Mouse (Mus musculus): ENCODE results near the gene R3hcc1l. TPM values are rescaled to one million over a fixed set of nuclear protein-coding genes. Genes with fewer than 3 reads are reported as not detected.

Gene R3hcc1l
- polyA plus RNA-seq, 1 experiment = not detected

DNA sequence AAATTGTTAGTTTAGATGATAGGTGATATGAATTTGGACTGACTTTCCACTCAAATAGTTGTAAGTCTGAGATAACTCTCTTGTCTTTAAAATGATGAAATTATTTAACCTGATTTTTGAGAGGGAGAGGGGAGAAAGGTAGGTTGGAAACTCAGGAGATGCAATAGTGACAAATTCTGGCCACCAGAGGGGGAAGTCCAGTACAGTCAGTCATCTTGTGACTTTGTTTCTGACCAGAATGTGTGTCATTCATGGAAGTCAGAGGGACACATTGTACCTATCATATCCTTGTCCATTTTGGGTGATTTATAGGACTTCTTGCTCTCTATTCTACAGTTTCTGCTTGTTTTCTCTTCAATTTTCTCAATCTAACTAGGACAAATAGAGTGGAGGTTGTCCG is 19.0 kb downstream of the R3hcc1l start:
- 98% methylated on average over 1 of the region's 1 CpGs for WGBS
- Histone ChIP-seq H3K4me3 (ENCODE audit: insufficient read depth, low read depth, low read length) (no peak overlapping the region), H3K4me1 (ENCODE audit: control insufficient read depth, insufficient read depth, low read length) (peaks cover 2% of the 10 kb centered on the region; the same call in 1 of the 2 replicates), H3K27ac (ENCODE audit: insufficient read depth, low read depth, low read length) (no peak overlapping the region)
- TF ChIP-seq POLR2A (IDR thresholded peaks at IDR 0.05; ENCODE audit: insufficient read depth, low read depth, low read length) (no peak), CTCF (IDR thresholded peaks at IDR 0.05; ENCODE audit: insufficient read depth, low read depth, low read length) (no peak)

DNA sequence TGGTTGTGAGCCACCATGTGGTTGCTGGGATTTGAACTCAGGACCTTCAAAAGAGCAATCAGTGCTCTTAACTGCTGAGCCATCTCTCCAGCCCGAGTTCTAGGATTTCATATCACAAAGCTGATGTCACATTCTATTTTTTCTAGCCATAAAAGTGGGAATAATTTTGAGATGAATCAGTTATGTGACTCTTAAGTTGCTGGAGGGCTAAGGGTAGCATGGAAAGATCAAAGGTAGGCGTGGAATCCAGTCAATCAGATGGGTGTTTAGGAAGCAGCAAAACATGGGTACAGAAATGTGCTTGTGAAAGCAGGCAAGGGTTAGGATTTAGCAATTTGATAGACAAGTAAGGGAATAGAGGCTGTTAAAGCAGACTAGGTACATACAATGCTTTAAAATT is 20.4 kb downstream of the R3hcc1l start:
- no peak for TF ChIP-seq POLR2A (IDR thresholded peaks at IDR 0.05; ENCODE audit: insufficient read depth, low read depth, low read length)
- TF ChIP-seq CTCF (IDR thresholded peaks at IDR 0.05; ENCODE audit: insufficient read depth, low read depth, low read length) = no peak
- H3K27ac ChIP-seq (ENCODE audit: insufficient read depth, low read depth, low read length) = no peak overlapping the region
- peaks cover 2% of the 10 kb centered on the region; the same call in 1 of the 2 replicates for H3K4me1 ChIP-seq (ENCODE audit: control insufficient read depth, insufficient read depth, low read length)
- 91% methylated on average over 2 of the region's 2 CpGs for WGBS
- H3K4me3 ChIP-seq (ENCODE audit: insufficient read depth, low read depth, low read length) = no peak overlapping the region

- TF ChIP-seq CTCF (IDR thresholded peaks at IDR 0.05; ENCODE audit: insufficient read depth, low read depth, low read length) (no peak), POLR2A (IDR thresholded peaks at IDR 0.05; ENCODE audit: insufficient read depth, low read depth, low read length) (no peak)
- peaks cover 2% of the 10 kb centered on the region; the same call in 1 of the 2 replicates for H3K4me1 ChIP-seq (ENCODE audit: control insufficient read depth, insufficient read depth, low read length)
- no peak overlapping the region for H3K4me3 ChIP-seq (ENCODE audit: insufficient read depth, low read depth, low read length)
- H3K27ac ChIP-seq (ENCODE audit: insufficient read depth, low read depth, low read length) = no peak overlapping the region
- WGBS = 80% methylated on average over 7 of the region's 7 CpGs
These were observed 21.0 kb downstream of the R3hcc1l start for GRCm38 (mm10) chr19:42539414-42540189.

DNA sequence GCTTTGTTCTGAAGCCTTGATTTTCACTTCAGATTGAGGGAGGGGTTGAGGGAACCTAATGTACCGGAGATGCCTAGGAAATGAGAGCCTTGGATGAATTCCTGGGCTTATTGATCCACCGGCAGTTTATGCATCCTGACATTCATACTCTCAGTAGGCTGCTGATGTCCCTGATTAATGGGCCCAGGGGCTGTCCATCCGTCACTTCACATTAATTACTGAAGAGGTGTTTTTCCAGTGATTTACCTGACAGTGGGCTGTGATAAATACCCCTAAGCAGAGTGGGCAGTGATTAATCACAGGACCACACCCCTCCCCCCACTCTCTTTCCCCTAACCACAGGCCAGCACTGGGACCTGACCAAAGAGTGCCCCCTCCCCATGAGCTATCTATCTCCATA is 22.1 kb downstream of the R3hcc1l start:
- WGBS = 88% methylated on average over 3 of the region's 3 CpGs
- TF ChIP-seq POLR2A (IDR thresholded peaks at IDR 0.05; ENCODE audit: insufficient read depth, low read depth, low read length) = no peak
- TF ChIP-seq CTCF (IDR thresholded peaks at IDR 0.05; ENCODE audit: insufficient read depth, low read depth, low read length) = no peak

GRCm38 (mm10) chr19:42558701-42559100 is 40.1 kb downstream of the R3hcc1l start:
- no peak overlapping the region for H3K4me3 ChIP-seq (ENCODE audit: insufficient read depth, low read depth, low read length)
- TF ChIP-seq POLR2A (IDR thresholded peaks at IDR 0.05; ENCODE audit: insufficient read depth, low read depth, low read length) = no peak
- no peak for TF ChIP-seq CTCF (IDR thresholded peaks at IDR 0.05; ENCODE audit: insufficient read depth, low read depth, low read length)
- 93% methylated on average over 3 of the region's 3 CpGs for WGBS

More for the DNA sequence above, 22.1 kb downstream of the R3hcc1l start:
- Histone ChIP-seq H3K4me1 (ENCODE audit: control insufficient read depth, insufficient read depth, low read length) (peaks cover 2% of the 10 kb centered on the region; the same call in 1 of the 2 replicates), H3K27ac (ENCODE audit: insufficient read depth, low read depth, low read length) (no peak overlapping the region), H3K4me3 (ENCODE audit: insufficient read depth, low read depth, low read length) (no peak overlapping the region)

DNA sequence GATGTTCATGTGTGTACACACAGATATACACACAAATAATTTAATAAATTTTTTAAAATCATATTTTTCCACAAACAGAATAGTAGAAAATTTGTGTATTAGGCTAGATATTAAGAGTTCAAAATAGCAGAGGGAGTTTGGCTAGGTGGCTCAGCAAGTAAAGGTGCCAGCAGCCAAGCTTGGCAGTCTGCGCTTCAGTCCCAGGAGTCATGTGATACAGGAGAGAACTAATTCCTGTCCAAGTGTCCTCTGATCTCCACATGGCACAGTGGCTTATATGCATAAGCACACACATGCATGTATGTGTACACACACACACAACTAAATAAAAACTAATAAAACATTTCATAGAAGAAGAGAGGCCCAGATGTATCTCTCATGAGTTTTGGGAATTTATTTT is 43.4 kb downstream of the R3hcc1l start:
- no peak for TF ChIP-seq CTCF (IDR thresholded peaks at IDR 0.05; ENCODE audit: insufficient read depth, low read depth, low read length)
- no peak for TF ChIP-seq POLR2A (IDR thresholded peaks at IDR 0.05; ENCODE audit: insufficient read depth, low read depth, low read length)
- WGBS = 91% methylated on average over 1 of the region's 1 CpGs
- H3K4me3 ChIP-seq (ENCODE audit: insufficient read depth, low read depth, low read length) = no peak overlapping the region
- no peak overlapping the region for H3K27ac ChIP-seq (ENCODE audit: insufficient read depth, low read depth, low read length)
- H3K4me1 ChIP-seq (ENCODE audit: control insufficient read depth, insufficient read depth, low read length) = no peaks in the 10 kb centered on the region

More at GRCm38 (mm10) chr19:42558701-42559100, 40.1 kb downstream of the R3hcc1l start:
- H3K27ac ChIP-seq (ENCODE audit: insufficient read depth, low read depth, low read length) = no peak overlapping the region
- no peaks in the 10 kb centered on the region for H3K4me1 ChIP-seq (ENCODE audit: control insufficient read depth, insufficient read depth, low read length)

DNA sequence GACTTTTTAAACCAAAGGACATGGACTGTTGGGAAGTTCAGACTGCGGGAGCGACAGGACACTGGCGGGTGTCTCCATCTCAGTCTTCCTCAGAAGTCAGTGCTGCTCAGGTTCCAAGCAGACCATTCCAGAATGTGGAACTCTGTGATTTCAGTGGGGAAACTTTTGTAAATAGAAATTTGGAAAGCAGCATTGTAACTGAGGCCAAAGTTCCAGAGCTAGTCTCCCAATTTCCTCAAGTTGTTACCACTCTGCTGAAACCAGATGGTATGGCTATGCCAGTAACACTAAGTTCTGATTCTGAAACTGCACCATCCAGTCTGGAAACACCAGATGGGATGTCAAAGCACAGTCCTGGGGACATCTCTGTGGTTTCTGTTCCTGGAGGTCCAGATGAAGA is 44.4 kb downstream of the R3hcc1l start:
- Histone ChIP-seq H3K27ac (ENCODE audit: insufficient read depth, low read depth, low read length) (no peak overlapping the region), H3K4me3 (ENCODE audit: insufficient read depth, low read depth, low read length) (no peak overlapping the region), H3K4me1 (ENCODE audit: control insufficient read depth, insufficient read depth, low read length) (no peaks in the 10 kb centered on the region)
- TF ChIP-seq POLR2A (IDR thresholded peaks at IDR 0.05; ENCODE audit: insufficient read depth, low read depth, low read length) (no peak), CTCF (IDR thresholded peaks at IDR 0.05; ENCODE audit: insufficient read depth, low read depth, low read length) (no peak)
- 96% methylated on average over 3 of the region's 3 CpGs for WGBS

DNA sequence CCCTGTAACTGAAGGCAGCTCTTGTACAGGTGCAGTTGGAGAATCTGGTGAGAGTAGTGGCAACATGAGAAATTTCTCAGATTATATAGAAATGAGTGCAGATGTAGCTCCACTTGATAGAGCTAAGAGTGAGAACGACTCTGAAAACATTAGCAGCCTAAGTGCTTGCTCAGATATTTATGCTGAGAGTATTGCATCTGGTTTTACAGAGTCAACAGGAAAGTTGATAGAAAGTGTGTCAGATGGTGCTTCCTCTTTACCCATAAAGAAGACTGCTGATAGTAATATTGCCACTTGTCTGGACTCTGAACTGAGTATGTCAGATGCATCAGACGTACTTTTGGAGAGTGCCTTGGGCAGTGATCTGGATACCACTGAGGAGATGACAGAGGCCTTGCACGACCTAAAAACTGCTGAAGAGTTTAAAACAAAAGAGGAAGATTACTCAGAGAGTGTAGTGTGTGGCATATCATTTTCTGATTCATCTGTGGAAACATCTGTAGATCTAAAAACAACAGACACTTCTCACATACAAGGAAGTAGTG is 45.2 kb downstream of the R3hcc1l start:
- no peak overlapping the region for H3K4me3 ChIP-seq (ENCODE audit: insufficient read depth, low read depth, low read length)
- WGBS = 80% methylated on average over 3 of the region's 3 CpGs
- no peaks in the 10 kb centered on the region for H3K4me1 ChIP-seq (ENCODE audit: control insufficient read depth, insufficient read depth, low read length)
- no peak overlapping the region for H3K27ac ChIP-seq (ENCODE audit: insufficient read depth, low read depth, low read length)
- TF ChIP-seq POLR2A (IDR thresholded peaks at IDR 0.05; ENCODE audit: insufficient read depth, low read depth, low read length) = no peak
- no peak for TF ChIP-seq CTCF (IDR thresholded peaks at IDR 0.05; ENCODE audit: insufficient read depth, low read depth, low read length)

GRCm38 (mm10) chr19:42566283-42567019 is 47.9 kb downstream of the R3hcc1l start:
- 95% methylated on average over 4 of the region's 4 CpGs for WGBS
- no peak overlapping the region for H3K4me3 ChIP-seq (ENCODE audit: insufficient read depth, low read depth, low read length)
- TF ChIP-seq POLR2A (IDR thresholded peaks at IDR 0.05; ENCODE audit: insufficient read depth, low read depth, low read length) (no peak), CTCF (IDR thresholded peaks at IDR 0.05; ENCODE audit: insufficient read depth, low read depth, low read length) (no peak)
- H3K27ac ChIP-seq (ENCODE audit: insufficient read depth, low read depth, low read length) = no peak overlapping the region
- H3K4me1 ChIP-seq (ENCODE audit: control insufficient read depth, insufficient read depth, low read length) = no peaks in the 10 kb centered on the region

Measured in olfactory bulb, adult 2 months (tissue).